In genomic region chr4:127198609-127199008, GRCm38 (mm10) we compare ENCODE assay signal across 29 mouse cellular contexts. TPM values are rescaled to one million over a fixed set of nuclear protein-coding genes. Genes with fewer than 3 reads are reported as not detected.
DNase-seq lines count a peak whose midpoint lies in the region; ATAC-seq and TF ChIP-seq lines count a peak whose summit lies in the region.
"Had no signal": no experiment of that assay in that cellular context is flagged by ENCODE, and none has a peak within 500 bp of the region (broad histone marks: within the 10 kb centered on the region; RNA-seq: fewer than 3 reads in every experiment).

No protein-coding gene starts in this region.

- 38% methylated on average over 6 of the region's 6 CpGs for WGBS in intestine, embryonic 15.5 days

- TF ChIP-seq EP300 in ES-Bruce4 (IDR thresholded peaks at IDR 0.05; ENCODE audit: insufficient read depth, low read depth, low read length) = peak; percentile 92

- no peak overlapping the region for H3K4me3 ChIP-seq in layer of hippocampus, adult 2 months
- H3K4me3 ChIP-seq in E14TG2a.4 (replicated peaks; ENCODE audit: low read length) (peak overlapping the region; percentile 84), ES-Bruce4 (ENCODE audit: low read depth, low read length) (no peak overlapping the region)
- no peak overlapping the region for H3K4me3 ChIP-seq in intestine, embryonic 15.5 days (replicated peaks)
- H3K4me3 ChIP-seq: embryonic facial prominence, embryonic 12.5 days; gastrocnemius, adult 2 months; heart, adult 2 months; heart, embryonic 12.5 days; limb, embryonic 10.5 days; limb, embryonic 15.5 days; liver, embryonic 13.5 days; megakaryocyte, embryonic 14.5 days; neural tube, embryonic 13.5 days had no signal

- ATAC-seq in intestine, embryonic 15.5 days = no peak
- ATAC-seq: activated CD4-positive, CD25-positive, alpha-beta regulatory T cell, adult 4 months; forebrain, embryonic 16.5 days; lung, postnatal 0 days had no signal

- peak overlapping the region; percentile 67; the same call in 1 of the 2 replicates for H3K9ac ChIP-seq in ES-Bruce4 (ENCODE audit: low read depth, poor library complexity, severe bottlenecking)
- no peak overlapping the region for H3K9ac ChIP-seq in intestine, embryonic 15.5 days
- H3K9ac ChIP-seq: embryonic facial prominence, embryonic 12.5 days; heart, embryonic 12.5 days; limb, embryonic 15.5 days; liver, embryonic 13.5 days; neural tube, embryonic 13.5 days had no signal

- no peak overlapping the region for H3K4me2 ChIP-seq in intestine, embryonic 15.5 days (replicated peaks)
- H3K4me2 ChIP-seq: embryonic facial prominence, embryonic 12.5 days; heart, embryonic 12.5 days; limb, embryonic 15.5 days; liver, embryonic 13.5 days; neural tube, embryonic 13.5 days had no signal

- DNase-seq in layer of hippocampus, adult 2 months (ENCODE audit: low spot score in 2 of 2) = no peak
- DNase-seq in layer of hippocampus, postnatal 25 days (ENCODE audit: extremely low spot score in 1 of 2, low spot score in 1 of 2) = no peak
- peak; percentile 33 for DNase-seq in brain, adult 2 months (ENCODE audit: low read depth, low spot score)
- DNase-seq: adrenal gland, adult 2 months; adrenal gland, postnatal 36 days; cerebellum, adult 9-10 months; embryo, embryonic 11 days; gastrocnemius, adult 2 months; heart, adult 2 months; heart, postnatal 4 days; kidney, adult 11 months; kidney, postnatal 14 days; liver, embryonic 13.5 days; lung, adult 18-20 months; lung, postnatal 4 days; retina, postnatal 1 day; right cerebral cortex, postnatal 14 days had no signal

- no peaks in the 10 kb centered on the region for H3K27me3 ChIP-seq in E14TG2a.4 (ENCODE audit: insufficient read depth, low read length)
- no peaks in the 10 kb centered on the region for H3K27me3 ChIP-seq in ES-Bruce4 (ENCODE audit: control insufficient read depth, insufficient read depth, low read length, poor library complexity, severe bottlenecking)
- H3K27me3 ChIP-seq in intestine, embryonic 15.5 days (replicated peaks) = no peaks in the 10 kb centered on the region; the same call in 1 of the 2 replicates
- H3K27me3 ChIP-seq: limb, embryonic 15.5 days; liver, embryonic 13.5 days; neural tube, embryonic 13.5 days had no signal

- no peak for TF ChIP-seq POLR2A in ES-Bruce4 (IDR thresholded peaks at IDR 0.05; ENCODE audit: insufficient read depth, low read length)

- H3K9me3 ChIP-seq in E14TG2a.4 (ENCODE audit: low read length) = no peaks in the 10 kb centered on the region
- no peaks in the 10 kb centered on the region for H3K9me3 ChIP-seq in ES-Bruce4 (replicated peaks; ENCODE audit: control insufficient read depth, insufficient read depth, low read length, poor library complexity, severe bottlenecking)
- H3K9me3 ChIP-seq in intestine, embryonic 15.5 days = no peaks in the 10 kb centered on the region
- H3K9me3 ChIP-seq: embryonic facial prominence, embryonic 12.5 days; limb, embryonic 10.5 days; limb, embryonic 15.5 days; liver, embryonic 13.5 days; megakaryocyte, embryonic 14.5 days; neural tube, embryonic 13.5 days had no signal

- TF ChIP-seq CTCF in layer of hippocampus, adult 2 months (conservative IDR thresholded peaks at IDR 0.05) = no peak
- TF ChIP-seq CTCF in E14TG2a.4 (conservative IDR thresholded peaks at IDR 0.05; ENCODE audit: low read length) (no peak), ES-Bruce4 (IDR thresholded peaks at IDR 0.05; ENCODE audit: low read depth, low read length) (no peak)

- peaks cover 92% of the 10 kb centered on the region for H3K4me1 ChIP-seq in E14TG2a.4 (replicated peaks; ENCODE audit: low read depth, low read length)
- H3K4me1 ChIP-seq in ES-Bruce4 (ENCODE audit: control insufficient read depth, insufficient read depth, low read length) = peaks cover 7% of the 10 kb centered on the region
- no peaks in the 10 kb centered on the region for H3K4me1 ChIP-seq in intestine, embryonic 15.5 days (replicated peaks)
- H3K4me1 ChIP-seq: liver, embryonic 13.5 days; megakaryocyte, embryonic 14.5 days had no signal

- peak overlapping the region; percentile 39; the same call in 1 of the 2 replicates for H3K27ac ChIP-seq in layer of hippocampus, adult 2 months
- H3K27ac ChIP-seq in ES-Bruce4 (ENCODE audit: insufficient read depth, low read length) = peak overlapping the region; percentile 81
- no peak overlapping the region for H3K27ac ChIP-seq in intestine, embryonic 15.5 days
- H3K27ac ChIP-seq: embryonic facial prominence, embryonic 12.5 days; gastrocnemius, adult 2 months; heart, adult 2 months; limb, embryonic 10.5 days; limb, embryonic 15.5 days; liver, embryonic 13.5 days; neural tube, embryonic 13.5 days had no signal

- peaks cover 52% of the 10 kb centered on the region for H3K36me3 ChIP-seq in E14TG2a.4 (ENCODE audit: insufficient read depth, low read length)
- H3K36me3 ChIP-seq in ES-Bruce4 (ENCODE audit: control insufficient read depth, insufficient read depth, low read length, poor library complexity, severe bottlenecking) = no peaks in the 10 kb centered on the region
- H3K36me3 ChIP-seq in intestine, embryonic 15.5 days = no peaks in the 10 kb centered on the region
- H3K36me3 ChIP-seq: embryonic facial prominence, embryonic 12.5 days; heart, embryonic 12.5 days; limb, embryonic 10.5 days; limb, embryonic 15.5 days; liver, embryonic 13.5 days had no signal

RNA-seq across cellular contexts. Expression of gene Dlgap3, which starts 29.6 kb away (rescaled TPM):
- total RNA-seq in layer of hippocampus, adult 2 months (2021) = 100 to 1,000 TPM; 283 to 292 TPM
- total RNA-seq in layer of hippocampus, postnatal 25 days (2021) = 100 to 1,000 TPM; 286 to 291 TPM
- polyA plus RNA-seq in ES-Bruce4 (2011; ENCODE audit: insufficient read depth, insufficient read length, low read depth, missing spikeins) = 7.4 and 9.5 TPM in 2 replicates
- 1.1 and 1.2 TPM in 2 replicates for polyA plus RNA-seq in intestine, embryonic 15.5 days (2015; fragmentation: Nextera tagmentation; extraction: Ambion mirVana)
- total RNA-seq: gastrocnemius, adult 2 months had no signal
- polyA plus RNA-seq: activated CD4-positive, CD25-positive, alpha-beta regulatory T cell, adult 4 months had no signal

RNA-seq across cellular contexts. Expression of gene Smim12, which starts 45.0 kb away (rescaled TPM):
- total RNA-seq in layer of hippocampus, adult 2 months (2021) = 10 to 100 TPM; 48.5 to 55.1 TPM
- total RNA-seq in layer of hippocampus, postnatal 25 days (2021) = 10 to 100 TPM; 46.7 to 51.6 TPM
- 26.6 and 28.8 TPM in 2 replicates for polyA plus RNA-seq in ES-Bruce4 (2011; ENCODE audit: insufficient read depth, insufficient read length, low read depth, missing spikeins)
- 56.3 and 57.1 TPM in 2 replicates for polyA plus RNA-seq in intestine, embryonic 15.5 days (2015; fragmentation: Nextera tagmentation; extraction: Ambion mirVana)
